Mouse (Mus musculus): Measurements from ENCODE around the gene Tesmin. TPM values are rescaled to one million over a fixed set of nuclear protein-coding genes. Genes with fewer than 3 reads are reported as not detected.

Tesmin gene
- polyA plus RNA-seq, 1 experiment from 2014 or later = 1.1 TPM

- Histone ChIP-seq H3K9ac (ENCODE audit: low read depth, low read length) (no peak overlapping the region), H3K4me3 (ENCODE audit: low read depth, low read length) (no peak overlapping the region), H3K36me3 (ENCODE audit: control insufficient read depth, insufficient read depth) (peaks cover 91% of the 10 kb centered on the region), H3K4me2 (replicated peaks; ENCODE audit: low read depth) (no peak overlapping the region), H3K27ac (ENCODE audit: low read depth, low read length) (no peak overlapping the region), H3K27me3 (replicated peaks; ENCODE audit: control insufficient read depth, insufficient read depth, low read length) (no peaks in the 10 kb centered on the region), H3K9me3 (ENCODE audit: control insufficient read depth) (no peaks in the 10 kb centered on the region), H3K4me1 (replicated peaks; ENCODE audit: control insufficient read depth, insufficient read depth, low read length) (no peaks in the 10 kb centered on the region)
- no peak for ATAC-seq
- 88% methylated on average over 3 of the region's 3 CpGs for WGBS
- TF ChIP-seq CTCF (IDR thresholded peaks at IDR 0.05; ENCODE audit: low read depth) = no peak
These were observed 10.0 kb upstream of the Tesmin start for GRCm38 (mm10) chr19:3378614-3379013.

GRCm38 (mm10) chr19:3388061-3388460, 596 bp upstream of the Tesmin start:
- WGBS = 54% methylated on average over 6 of the region's 6 CpGs
- no peaks in the 10 kb centered on the region for H3K27me3 ChIP-seq (replicated peaks; ENCODE audit: control insufficient read depth, insufficient read depth, low read length)
- 0 out of 2 replicates have a peak overlapping the region, but pooled peaks have one; percentile 87 for H3K4me2 ChIP-seq (replicated peaks; ENCODE audit: low read depth)
- H3K9ac ChIP-seq (ENCODE audit: low read depth, low read length) = no peak overlapping the region
- no peak overlapping the region for H3K4me3 ChIP-seq (ENCODE audit: low read depth, low read length)
- H3K36me3 ChIP-seq (ENCODE audit: control insufficient read depth, insufficient read depth) = peaks cover 25% of the 10 kb centered on the region
- no peaks in the 10 kb centered on the region for H3K4me1 ChIP-seq (replicated peaks; ENCODE audit: control insufficient read depth, insufficient read depth, low read length)
- H3K27ac ChIP-seq (ENCODE audit: low read depth, low read length) = no peak overlapping the region
- TF ChIP-seq CTCF (IDR thresholded peaks at IDR 0.05; ENCODE audit: low read depth) = no peak
- no peaks in the 10 kb centered on the region for H3K9me3 ChIP-seq (ENCODE audit: control insufficient read depth)
- no peak for ATAC-seq

GRCm38 (mm10) chr19:3389089-3389488, 432 bp downstream of the Tesmin start:
- Histone ChIP-seq H3K4me3 (ENCODE audit: low read depth, low read length) (peak overlapping the region; percentile 50), H3K27ac (ENCODE audit: low read depth, low read length) (peak overlapping the region; percentile 76; the same call in 1 of the 2 replicates), H3K4me2 (replicated peaks; ENCODE audit: low read depth) (peak overlapping the region; percentile 87), H3K9ac (ENCODE audit: low read depth, low read length) (peak overlapping the region; percentile 66), H3K36me3 (ENCODE audit: control insufficient read depth, insufficient read depth) (peaks cover 19% of the 10 kb centered on the region), H3K4me1 (replicated peaks; ENCODE audit: control insufficient read depth, insufficient read depth, low read length) (no peaks in the 10 kb centered on the region), H3K27me3 (replicated peaks; ENCODE audit: control insufficient read depth, insufficient read depth, low read length) (no peaks in the 10 kb centered on the region), H3K9me3 (ENCODE audit: control insufficient read depth) (no peaks in the 10 kb centered on the region)
- ATAC-seq = peak; percentile 94
- TF ChIP-seq CTCF (IDR thresholded peaks at IDR 0.05; ENCODE audit: low read depth) = peak; percentile 93
- WGBS = 1% methylated on average over 43 of the region's 43 CpGs

GRCm38 (mm10) chr19:3392384-3392783, 3.7 kb downstream of the Tesmin start:
- 64% methylated on average over 1 of the region's 1 CpGs for WGBS
- ATAC-seq = no peak
- no peak for TF ChIP-seq CTCF (IDR thresholded peaks at IDR 0.05; ENCODE audit: low read depth)
- Histone ChIP-seq H3K9me3 (ENCODE audit: control insufficient read depth) (no peaks in the 10 kb centered on the region), H3K4me2 (replicated peaks; ENCODE audit: low read depth) (no peak overlapping the region), H3K27me3 (replicated peaks; ENCODE audit: control insufficient read depth, insufficient read depth, low read length) (no peaks in the 10 kb centered on the region), H3K9ac (ENCODE audit: low read depth, low read length) (no peak overlapping the region), H3K27ac (ENCODE audit: low read depth, low read length) (no peak overlapping the region), H3K4me1 (replicated peaks; ENCODE audit: control insufficient read depth, insufficient read depth, low read length) (no peaks in the 10 kb centered on the region), H3K4me3 (ENCODE audit: low read depth, low read length) (no peak overlapping the region), H3K36me3 (ENCODE audit: control insufficient read depth, insufficient read depth) (no peaks in the 10 kb centered on the region; the same call in 1 of the 2 replicates)

- ATAC-seq = no peak
- 90% methylated on average over 3 of the region's 3 CpGs for WGBS
- H3K27me3 ChIP-seq (replicated peaks; ENCODE audit: control insufficient read depth, insufficient read depth, low read length) = no peaks in the 10 kb centered on the region
- H3K4me2 ChIP-seq (replicated peaks; ENCODE audit: low read depth) = no peak overlapping the region
- H3K4me1 ChIP-seq (replicated peaks; ENCODE audit: control insufficient read depth, insufficient read depth, low read length) = no peaks in the 10 kb centered on the region
- H3K27ac ChIP-seq (ENCODE audit: low read depth, low read length) = no peak overlapping the region
- H3K36me3 ChIP-seq (ENCODE audit: control insufficient read depth, insufficient read depth) = no peaks in the 10 kb centered on the region; the same call in 1 of the 2 replicates
- TF ChIP-seq CTCF (IDR thresholded peaks at IDR 0.05; ENCODE audit: low read depth) = no peak
- H3K9me3 ChIP-seq (ENCODE audit: control insufficient read depth) = no peaks in the 10 kb centered on the region
- H3K9ac ChIP-seq (ENCODE audit: low read depth, low read length) = no peak overlapping the region
- no peak overlapping the region for H3K4me3 ChIP-seq (ENCODE audit: low read depth, low read length)
These were observed 5.6 kb downstream of the Tesmin start for GRCm38 (mm10) chr19:3394216-3394615.

- Histone ChIP-seq H3K4me3 (ENCODE audit: low read depth, low read length) (no peak overlapping the region), H3K27ac (ENCODE audit: low read depth, low read length) (no peak overlapping the region), H3K36me3 (ENCODE audit: control insufficient read depth, insufficient read depth) (no peaks in the 10 kb centered on the region), H3K4me1 (replicated peaks; ENCODE audit: control insufficient read depth, insufficient read depth, low read length) (no peaks in the 10 kb centered on the region), H3K9ac (ENCODE audit: low read depth, low read length) (no peak overlapping the region), H3K27me3 (replicated peaks; ENCODE audit: control insufficient read depth, insufficient read depth, low read length) (no peaks in the 10 kb centered on the region), H3K4me2 (replicated peaks; ENCODE audit: low read depth) (no peak overlapping the region), H3K9me3 (ENCODE audit: control insufficient read depth) (no peaks in the 10 kb centered on the region)
- no peak for TF ChIP-seq CTCF (IDR thresholded peaks at IDR 0.05; ENCODE audit: low read depth)
- ATAC-seq = no peak
- WGBS = 89% methylated on average over 4 of the region's 4 CpGs
These were observed 11.4 kb downstream of the Tesmin start for GRCm38 (mm10) chr19:3400057-3400456.

- Histone ChIP-seq H3K4me1 (replicated peaks; ENCODE audit: control insufficient read depth, insufficient read depth, low read length) (no peaks in the 10 kb centered on the region), H3K36me3 (ENCODE audit: control insufficient read depth, insufficient read depth) (no peaks in the 10 kb centered on the region), H3K27ac (ENCODE audit: low read depth, low read length) (no peak overlapping the region), H3K4me2 (replicated peaks; ENCODE audit: low read depth) (no peak overlapping the region), H3K9me3 (ENCODE audit: control insufficient read depth) (no peaks in the 10 kb centered on the region), H3K27me3 (replicated peaks; ENCODE audit: control insufficient read depth, insufficient read depth, low read length) (no peaks in the 10 kb centered on the region), H3K4me3 (ENCODE audit: low read depth, low read length) (no peak overlapping the region), H3K9ac (ENCODE audit: low read depth, low read length) (no peak overlapping the region)
- ATAC-seq = no peak
- no peak for TF ChIP-seq CTCF (IDR thresholded peaks at IDR 0.05; ENCODE audit: low read depth)
- WGBS = 88% methylated on average over 7 of the region's 7 CpGs
These were observed 12.8 kb downstream of the Tesmin start for GRCm38 (mm10) chr19:3401504-3401903.
